Mouse (Mus musculus) heart, postnatal 0 days (tissue): Measurements from ENCODE around the gene Pde7b. TPM values are rescaled to one million over a fixed set of nuclear protein-coding genes. Genes with fewer than 3 reads are reported as not detected.

Experiments used
- ATAC-seq: fragments of 200-750 bp; cut with Nextera tagmentation; 2 replicates; pipeline ENCODE4 v1.8.0; 2017; ENCODE audit warnings: low read depth, moderate number of reproducible peaks, moderate library complexity; ENCODE audit not compliant: insufficient read depth
- DNase-seq: peaks from one replicate; pipeline ENCODE4 v3.0.0-alpha.2; 2016; ENCODE audit warnings: low spot score
- H3K27ac ChIP-seq: fragments of 300-500 bp; sonication (generic); 2 replicates; pipeline ENCODE4 v1.5.1; 2014; ENCODE audit warnings: low read depth, mild to moderate bottlenecking
- H3K27me3 ChIP-seq: fragments of 300-500 bp; sonication (generic); 2 replicates; pipeline ENCODE4 v1.6.1; 2014; ENCODE audit warnings: low read length, mixed read lengths; ENCODE audit not compliant: control insufficient read depth, insufficient read depth
- H3K36me3 ChIP-seq: fragments of 300-500 bp; sonication (generic); replicated peaks from 2 replicates; pipeline ENCODE4 v1.6.1; 2014; ENCODE audit warnings: low read length, mixed read lengths; ENCODE audit not compliant: control insufficient read depth, insufficient read depth
- H3K4me1 ChIP-seq: fragments of 300-500 bp; sonication (generic); 2 replicates; pipeline ENCODE4 v1.6.1; 2014; ENCODE audit warnings: antibody characterized with exemption; ENCODE audit not compliant: control insufficient read depth, insufficient read depth
- H3K4me2 ChIP-seq: fragments of 300-500 bp; sonication (generic); 2 replicates; pipeline ENCODE4 v1.6.1; 2014; ENCODE audit warnings: low read depth, mild to moderate bottlenecking, low read length, moderate library complexity
- H3K4me3 ChIP-seq: fragments of 300-500 bp; sonication (generic); 2 replicates; pipeline ENCODE4 v1.5.1; 2014; ENCODE audit warnings: low read depth, low read length
- H3K9ac ChIP-seq: fragments of 300-500 bp; sonication (generic); replicated peaks from 2 replicates; pipeline ENCODE4 v1.6.1; 2014; ENCODE audit warnings: low read depth, low read length, mixed read lengths
- H3K9me3 ChIP-seq: fragments of 300-500 bp; sonication (generic); replicated peaks from 2 replicates; pipeline ENCODE4 v1.6.1; 2016; ENCODE audit warnings: low read length; ENCODE audit not compliant: control insufficient read depth
- CTCF ChIP-seq: IDR thresholded peaks from 2 replicates; pipeline ENCODE4 v1.5.1; 2016; ENCODE audit warnings: antibody characterized with exemption, control low read depth, low read depth
- EP300 ChIP-seq: IDR thresholded peaks from 2 replicates; pipeline ENCODE4 v1.6.1; 2016; ENCODE audit warnings: antibody characterized with exemption, low read depth
- WGBS: fragments of 180-500 bp; shearing (Covaris S2); extraction: QIAGEN DNeasy Blood & Tissue Kit; methylation state at CpG from one replicate; pipeline ENCODE4 v1.1.7; 2014; 5-methylcytosine and 5-hydroxymethylcytosine counted together
- polyA plus RNA-seq: library from polyadenylated mRNA; unstranded; fragments of >200 nt; fragmentation: Nextera tagmentation; extraction: Ambion mirVana; gene quantifications from 2 replicates; pipeline ENCODE4 v1.2.1, GENCODE M21; 2015
- total RNA-seq: library from RNA; depleted of rRNA; stranded (reverse); fragments of >200 nt; gene quantifications from 2 replicates; pipeline ENCODE4 v1.2.3, GENCODE M21; 2014; ENCODE audit warnings: low replicate concordance

The Pde7b gene
- total and polyA plus RNA-seq, 2 experiments from 2014 or later, result 5.0 to 11.8 TPM

GRCm38 (mm10) chr10:20654187-20654586, 70.7 kb downstream of the Pde7b start:
- H3K4me1 ChIP-seq, result no peaks in the 10 kb centered on the region; the same call in 1 of the 2 replicates
- H3K9me3 ChIP-seq, result no peaks in the 10 kb centered on the region
- H3K9ac ChIP-seq, result no peak overlapping the region
- no peaks in the 10 kb centered on the region for H3K36me3 ChIP-seq
- H3K27ac ChIP-seq, result no peak overlapping the region
- ATAC-seq (no peak), DNase-seq (no peak)
- no peaks in the 10 kb centered on the region for H3K27me3 ChIP-seq
- WGBS, result 75% methylated on average over 6 of the region's 6 CpGs
- no peak overlapping the region for H3K4me2 ChIP-seq
- H3K4me3 ChIP-seq, result no peak overlapping the region
- TF ChIP-seq CTCF, result no peak
- no peak for TF ChIP-seq EP300

- no peaks in the 10 kb centered on the region for H3K27me3 ChIP-seq
- H3K4me2 ChIP-seq, result no peak overlapping the region
- H3K9ac ChIP-seq, result no peak overlapping the region
- H3K4me3 ChIP-seq, result no peak overlapping the region
- H3K4me1 ChIP-seq, result no peaks in the 10 kb centered on the region; the same call in 1 of the 2 replicates
- TF ChIP-seq CTCF, result no peak
- no peak for TF ChIP-seq EP300
- H3K36me3 ChIP-seq, result no peaks in the 10 kb centered on the region
- no peak for DNase-seq
- no peaks in the 10 kb centered on the region for H3K9me3 ChIP-seq
- H3K27ac ChIP-seq, result no peak overlapping the region
- ATAC-seq, result no peak
- 84% methylated on average over 3 of the region's 3 CpGs for WGBS
Observed at GRCm38 (mm10) chr10:20653299-20653698, 71.6 kb downstream of the Pde7b start.

GRCm38 (mm10) chr10:20636381-20636780, 88.5 kb downstream of the Pde7b start:
- no peaks in the 10 kb centered on the region for H3K9me3 ChIP-seq
- H3K27me3 ChIP-seq, result no peaks in the 10 kb centered on the region
- no peak overlapping the region for H3K4me3 ChIP-seq
- 85% methylated on average over 8 of the region's 8 CpGs for WGBS
- H3K36me3 ChIP-seq, result no peaks in the 10 kb centered on the region
- no peak overlapping the region for H3K9ac ChIP-seq
- H3K4me2 ChIP-seq, result no peak overlapping the region
- H3K27ac ChIP-seq, result no peak overlapping the region
- no peaks in the 10 kb centered on the region for H3K4me1 ChIP-seq
- DNase-seq (no peak), ATAC-seq (no peak)
- TF ChIP-seq CTCF (no peak), EP300 (no peak)

- H3K9ac ChIP-seq, result no peak overlapping the region
Observed at GRCm38 (mm10) chr10:20633085-20633415, 91.8 kb downstream of the Pde7b start.

GRCm38 (mm10) chr10:20632256-20633084, 92.4 kb downstream of the Pde7b start:
- H3K4me3 ChIP-seq, result no peak overlapping the region
- 78% methylated on average over 14 of the region's 14 CpGs for WGBS
- TF ChIP-seq CTCF, result no peak
- no peak for TF ChIP-seq EP300
- no peaks in the 10 kb centered on the region for H3K9me3 ChIP-seq
- H3K27ac ChIP-seq, result no peak overlapping the region
- H3K9ac ChIP-seq, result no peak overlapping the region
- ATAC-seq, result no peak
- H3K4me2 ChIP-seq, result no peak overlapping the region
- no peaks in the 10 kb centered on the region for H3K27me3 ChIP-seq
- DNase-seq, result no peak
- no peaks in the 10 kb centered on the region for H3K36me3 ChIP-seq
- no peaks in the 10 kb centered on the region for H3K4me1 ChIP-seq

More at GRCm38 (mm10) chr10:20633085-20633415, 91.8 kb downstream of the Pde7b start:
- no peaks in the 10 kb centered on the region for H3K36me3 ChIP-seq
- H3K27me3 ChIP-seq, result no peaks in the 10 kb centered on the region
- H3K4me2 ChIP-seq, result no peak overlapping the region
- no peaks in the 10 kb centered on the region for H3K4me1 ChIP-seq
- WGBS, result 100% methylated on average over 1 of the region's 1 CpGs
- TF ChIP-seq EP300 (no peak), CTCF (no peak)
- no peak for DNase-seq
- no peaks in the 10 kb centered on the region for H3K9me3 ChIP-seq
- no peak for ATAC-seq
- H3K27ac ChIP-seq, result no peak overlapping the region
- no peak overlapping the region for H3K4me3 ChIP-seq

- 68% methylated on average over 7 of the region's 7 CpGs for WGBS
- no peak overlapping the region for H3K9ac ChIP-seq
- DNase-seq (no peak), ATAC-seq (no peak)
- no peak overlapping the region for H3K4me3 ChIP-seq
- TF ChIP-seq CTCF, result no peak
- no peak for TF ChIP-seq EP300
- no peak overlapping the region for H3K4me2 ChIP-seq
- H3K9me3 ChIP-seq, result no peaks in the 10 kb centered on the region
- H3K36me3 ChIP-seq, result no peaks in the 10 kb centered on the region
- no peaks in the 10 kb centered on the region for H3K27me3 ChIP-seq
- no peak overlapping the region for H3K27ac ChIP-seq
- no peaks in the 10 kb centered on the region for H3K4me1 ChIP-seq
Observed at GRCm38 (mm10) chr10:20630122-20630521, 94.8 kb downstream of the Pde7b start.
